Mouse (Mus musculus): ENCODE results near the gene Slc13a2.

- no peak for TF ChIP-seq POLR2A (IDR thresholded peaks at IDR 0.05; ENCODE audit: insufficient read depth, low read length)
- no peak for TF ChIP-seq EP300 (IDR thresholded peaks at IDR 0.05; ENCODE audit: insufficient read depth, low read depth, low read length)
Measured at GRCm38 (mm10) chr11:78367456-78368225, 54.4 kb downstream of the Slc13a2 start.

Data from ES-Bruce4 (cell line).